Mouse (Mus musculus) thymus, postnatal 0 days (tissue): ENCODE results near the gene Sppl3. TPM values are rescaled to one million over a fixed set of nuclear protein-coding genes. Genes with fewer than 3 reads are reported as not detected.

Experiments used
- DNase-seq: peaks from one replicate; pipeline ENCODE4 v3.0.0-alpha.2; 2015; ENCODE audit warnings: low spot score
- polyA plus RNA-seq: library from polyadenylated mRNA; unstranded; fragments of >200 nt; fragmentation: Nextera tagmentation; extraction: Ambion mirVana; gene quantifications from 2 replicates; pipeline ENCODE4 v1.2.1, GENCODE M21; 2015

Sppl3 gene
- polyA plus RNA-seq, result 15.2 and 22.3 TPM in 2 replicates

DNA sequence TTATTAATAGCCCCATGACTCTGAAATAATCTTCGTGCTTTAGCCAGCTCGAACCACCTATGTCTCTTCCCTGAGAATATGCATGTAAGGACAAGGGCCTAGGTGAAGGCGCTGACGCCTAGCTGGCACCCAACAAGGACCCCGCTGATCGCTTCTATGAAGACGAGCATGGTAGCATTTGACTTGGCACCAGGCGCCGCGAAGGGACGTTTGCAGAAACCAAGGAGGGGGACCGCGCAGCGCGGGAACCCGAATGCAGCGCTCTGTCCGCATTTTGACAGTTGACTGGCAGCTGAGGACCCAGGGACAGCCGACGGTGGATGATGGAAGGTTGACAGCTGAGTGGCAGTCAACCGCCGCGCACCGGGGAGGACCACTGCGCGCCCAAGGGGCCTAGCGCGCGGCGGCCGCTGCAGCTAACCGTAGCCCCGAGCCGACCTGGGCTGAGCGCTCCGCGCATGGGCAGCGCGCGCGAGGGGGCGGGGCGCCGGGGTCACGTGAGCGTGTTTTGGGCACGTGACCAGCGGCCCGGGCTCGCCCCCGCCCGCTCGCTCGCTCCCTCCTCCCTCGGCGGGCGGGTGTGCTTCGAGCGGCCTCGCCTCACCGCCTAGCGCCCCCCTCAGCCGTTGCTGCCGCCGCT lies at the start of gene Sppl3:
Gene Sppl3 (plus strand): TSS at position 561 of the 640 bp plus-strand sequence.
- peak; percentile 95 for DNase-seq

DNA sequence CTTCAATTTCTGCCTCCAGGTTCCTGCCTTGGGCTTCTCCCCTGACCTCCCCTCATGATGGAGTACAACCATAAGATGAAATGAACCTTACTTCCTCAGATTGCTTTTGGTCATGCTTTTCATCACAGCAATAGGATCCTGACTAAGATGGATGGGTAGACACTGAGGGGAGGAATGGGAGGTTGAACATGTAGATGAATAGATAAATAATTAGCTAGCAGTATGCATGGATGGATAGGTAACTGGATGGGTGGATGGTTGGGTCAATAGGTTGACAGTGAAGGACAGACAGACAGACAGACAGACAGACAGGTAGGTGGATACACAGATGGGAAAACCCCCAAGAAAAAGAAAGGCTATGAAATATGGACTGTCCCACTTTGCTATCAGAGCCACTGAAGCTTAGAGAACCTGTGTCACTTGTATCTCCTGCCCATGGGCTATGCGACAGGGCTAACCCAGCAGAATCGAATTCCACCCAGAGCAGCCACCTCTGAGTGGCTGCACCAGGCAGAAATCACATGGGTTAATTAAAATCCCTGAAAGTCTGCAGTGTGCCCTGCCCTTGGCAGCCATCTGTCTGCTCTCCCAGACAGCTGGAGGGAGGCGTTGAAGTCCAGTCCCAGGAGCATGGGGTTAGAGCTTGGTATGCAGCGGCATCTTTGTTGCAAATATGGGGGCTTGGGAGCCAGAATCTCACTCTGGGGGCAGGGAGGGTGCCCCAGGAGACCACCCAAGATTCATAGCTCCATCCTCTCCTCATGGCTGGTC lies 49.2 kb upstream of the Sppl3 start:
- no peak for DNase-seq

GRCm38 (mm10) chr5:114964315-114964966 lies 46.5 kb upstream of the Sppl3 start:
- DNase-seq, result no peak

- no peak for DNase-seq
Observed at GRCm38 (mm10) chr5:114964967-114965898, 45.7 kb upstream of the Sppl3 start.

GRCm38 (mm10) chr5:114967523-114968268 lies 43.2 kb upstream of the Sppl3 start:
- no peak for DNase-seq

GRCm38 (mm10) chr5:114968651-114969050 lies 42.3 kb upstream of the Sppl3 start:
- DNase-seq, result no peak

GRCm38 (mm10) chr5:114969064-114969463 lies 41.9 kb upstream of the Sppl3 start:
- DNase-seq, result no peak

GRCm38 (mm10) chr5:114969609-114970215 lies 41.2 kb upstream of the Sppl3 start:
- no peak for DNase-seq

- no peak for DNase-seq
Observed at GRCm38 (mm10) chr5:114970824-114971227, 40.1 kb upstream of the Sppl3 start, which contains the start of gene Hnf1a. Gene Hnf1a, minus strand, starts transcription at chr5:114971094.

GRCm38 (mm10) chr5:114972201-114972600 lies 38.7 kb upstream of the Sppl3 start:
- no peak for DNase-seq

DNA sequence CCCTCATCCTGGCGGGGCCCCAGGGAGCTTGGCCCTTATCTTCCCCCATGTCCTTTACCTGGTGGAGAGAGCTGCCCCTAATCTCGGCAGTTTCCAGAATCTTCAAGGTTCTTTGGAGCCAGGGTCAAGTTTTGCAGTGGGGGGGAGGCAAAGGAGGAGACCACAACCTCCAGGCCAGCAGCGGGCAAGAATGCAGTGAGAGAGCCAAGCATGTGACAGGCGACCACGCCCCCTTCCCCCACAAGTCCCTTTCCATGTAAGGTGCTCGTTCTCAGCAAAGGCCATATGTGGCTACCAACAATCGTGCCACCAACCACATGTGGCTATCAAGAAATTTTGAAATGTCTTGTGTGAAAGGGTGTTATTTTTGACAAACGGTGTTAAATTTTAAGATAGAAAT lies 37.8 kb upstream of the Sppl3 start:
- DNase-seq, result no peak

DNA sequence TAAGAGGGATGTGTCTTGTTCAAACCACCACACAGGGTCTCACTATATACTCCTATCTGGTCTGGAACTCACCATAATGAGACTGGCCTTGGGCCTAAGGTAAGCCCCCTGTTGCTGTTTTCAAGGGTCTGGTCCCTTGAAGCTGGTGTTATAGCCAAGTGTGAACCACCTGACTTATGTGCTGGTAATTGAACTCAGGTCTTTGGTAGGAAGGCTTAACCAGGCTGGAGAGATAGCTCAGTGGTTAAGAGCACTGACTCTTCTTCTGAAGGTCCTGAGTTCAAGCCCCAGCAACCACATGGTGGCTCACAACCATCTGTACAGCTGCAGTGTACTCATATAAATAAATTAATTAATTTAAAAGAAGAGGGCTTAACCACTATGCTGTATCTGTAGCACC lies 34.0 kb upstream of the Sppl3 start:
- no peak for DNase-seq

DNA sequence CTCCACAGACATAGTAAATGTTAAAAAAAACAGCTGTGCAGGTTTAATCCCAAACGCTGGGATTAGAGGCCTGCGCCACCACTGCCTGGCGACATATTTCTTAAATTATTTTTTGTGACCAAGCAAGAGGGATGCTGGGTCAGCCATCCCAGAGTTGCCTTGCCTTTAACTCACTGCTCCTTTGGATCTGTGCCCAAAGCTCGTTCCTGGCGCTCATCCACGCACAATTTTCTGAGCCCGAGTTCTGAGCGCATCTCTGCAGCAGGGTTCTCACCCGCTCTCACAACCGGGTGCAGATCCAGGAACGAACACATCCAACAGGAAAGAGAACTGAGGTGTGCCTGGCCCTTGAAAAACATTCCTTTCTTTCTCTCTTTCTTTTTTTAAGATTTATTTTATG lies 32.5 kb upstream of the Sppl3 start:
- no peak for DNase-seq

DNA sequence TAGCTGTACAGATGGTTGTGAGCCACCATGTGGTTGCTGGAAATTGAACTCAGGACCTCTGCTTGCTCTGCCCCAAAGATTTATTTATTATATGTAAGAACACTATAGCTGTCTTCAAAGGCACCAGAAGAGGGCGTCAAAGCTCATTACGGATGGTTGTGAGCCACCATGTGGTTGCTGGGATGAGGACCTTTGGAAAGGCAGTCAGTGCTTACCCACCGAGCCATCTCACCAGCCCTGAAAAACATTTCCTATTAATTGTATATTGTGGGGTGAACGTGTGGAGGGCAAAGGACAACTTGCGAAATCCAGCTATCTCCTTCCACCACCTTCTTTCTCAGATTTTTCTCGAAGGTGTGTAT lies 32.1 kb upstream of the Sppl3 start:
- peak; percentile 58 for DNase-seq

DNA sequence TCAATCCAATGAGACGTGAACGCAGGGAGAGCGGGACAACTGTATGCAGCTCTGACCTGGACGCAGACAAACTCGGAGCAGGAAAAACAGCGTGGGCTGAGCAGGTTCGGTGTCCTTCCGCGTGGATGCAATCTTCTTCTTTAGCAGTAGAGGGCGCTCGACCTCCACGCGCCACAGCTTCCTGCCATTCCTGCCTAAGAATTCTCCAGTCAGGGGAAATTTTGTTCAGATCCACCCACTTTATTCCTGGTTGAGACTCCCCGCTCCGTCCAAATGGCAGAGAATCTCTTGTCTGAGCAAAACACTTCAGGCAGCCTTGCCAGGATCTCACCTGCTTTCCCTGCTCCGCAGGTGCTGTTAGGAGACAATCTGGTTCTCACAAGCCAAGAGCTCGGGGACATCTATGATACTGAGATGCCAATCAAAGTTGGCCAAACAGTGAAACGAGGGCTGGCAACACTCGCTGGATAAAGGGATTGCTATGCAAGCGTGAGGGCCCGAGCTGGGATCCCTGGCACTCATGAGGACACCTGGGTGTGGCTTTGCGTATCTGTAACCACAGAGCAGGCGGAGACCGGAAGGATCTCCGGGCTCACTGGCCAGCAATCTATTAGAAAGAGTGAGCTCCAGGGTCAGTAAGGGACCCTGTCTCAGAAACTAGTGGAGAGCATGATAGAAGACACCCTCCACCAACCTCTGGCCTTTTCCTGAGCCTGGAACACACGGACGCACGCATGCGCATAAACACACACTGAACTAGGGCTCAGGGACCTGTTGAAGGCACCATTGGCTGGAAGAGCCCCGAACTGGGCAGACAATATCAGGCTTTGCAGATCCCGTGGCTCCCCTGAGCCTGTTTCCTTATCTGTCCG lies 31.5 kb upstream of the Sppl3 start:
- DNase-seq, result peak; percentile 78

GRCm38 (mm10) chr5:114980122-114980748 lies 30.7 kb upstream of the Sppl3 start:
- no peak for DNase-seq

GRCm38 (mm10) chr5:114982001-114982400 lies 28.9 kb upstream of the Sppl3 start:
- DNase-seq, result no peak

DNA sequence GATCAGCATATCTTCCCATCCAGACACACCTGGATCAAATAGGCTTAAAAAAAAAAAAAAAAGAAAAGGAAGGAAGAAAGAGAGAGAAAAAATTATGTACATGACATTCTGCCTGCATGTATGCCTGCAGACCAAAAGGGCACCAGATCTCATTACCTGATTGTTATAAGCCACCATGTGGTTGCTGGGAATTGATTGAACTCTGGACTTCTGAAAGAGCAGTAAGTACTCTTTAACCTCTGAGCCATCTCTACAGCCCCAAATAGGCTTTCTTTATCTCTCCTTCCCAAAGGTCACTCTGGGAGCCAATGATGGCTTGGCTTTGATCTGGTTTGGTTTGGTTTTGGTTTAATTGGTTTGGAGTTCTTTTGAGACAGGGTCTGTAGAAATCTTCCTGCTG lies 25.9 kb upstream of the Sppl3 start:
- DNase-seq, result no peak

DNA sequence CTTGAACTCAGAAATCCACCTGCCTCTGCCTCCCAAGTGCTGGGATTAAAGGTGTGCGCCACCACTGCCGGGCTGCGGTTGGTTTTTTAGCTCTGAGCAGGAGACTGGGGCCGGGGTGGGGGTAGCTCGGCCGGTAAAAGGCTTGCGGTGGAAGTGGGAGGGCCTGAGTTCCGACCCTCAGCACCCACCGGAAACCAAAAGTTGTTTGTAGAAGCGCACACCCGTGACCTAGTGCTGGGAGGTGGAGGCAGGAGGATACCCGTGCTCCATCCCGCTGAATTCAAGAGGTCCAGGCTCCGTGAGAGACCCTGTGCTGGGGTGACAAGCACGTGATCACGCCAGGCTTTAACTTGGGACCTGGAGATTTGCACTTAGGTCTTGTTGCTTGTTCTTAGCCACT lies 14.5 kb upstream of the Sppl3 start:
- DNase-seq, result peak; percentile 56
